Mouse (Mus musculus) CH12.LX (cell line): ENCODE data around the gene Pigk. TPM values are rescaled to one million over a fixed set of nuclear protein-coding genes. Genes with fewer than 3 reads are reported as not detected.

ENCODE experiments used
- DNase-seq: peaks from one replicate; pipeline ENCODE4 v3.0.0-alpha.2; 2013; ENCODE audit errors: extremely low read depth
- H3K27ac ChIP-seq: 2 replicates; pipeline ENCODE4 v1.5.1; 2012; ENCODE audit warnings: low read depth, mild to moderate bottlenecking, control low read depth, moderate library complexity; ENCODE audit not compliant: insufficient read depth
- H3K27me3 ChIP-seq: replicated peaks from 2 replicates; pipeline ENCODE3; 2012; ENCODE audit warnings: inconsistent platforms
- H3K36me3 ChIP-seq, 2 experiments: replicated peaks in 1 of 2; 2 replicates each; pipeline versions ENCODE3 to v1.6.1; 2012; ENCODE audit warnings: inconsistent platforms in 1 of 2, low read length in 1 of 2, mild to moderate bottlenecking in 1 of 2, mixed read lengths in 1 of 2, moderate library complexity in 1 of 2; ENCODE audit not compliant: control insufficient read depth in 1 of 2, insufficient read depth in 1 of 2
- H3K4me1 ChIP-seq, 2 experiments: 2 replicates each; pipeline ENCODE4 v1.6.1; 2012; ENCODE audit warnings: inconsistent platforms in 1 of 2, moderate library complexity in 1 of 2; ENCODE audit not compliant: insufficient read depth in 2 of 2, control insufficient read depth in 1 of 2
- H3K4me2 ChIP-seq: 2 replicates; pipeline ENCODE4 v1.6.1; 2012; ENCODE audit warnings: low read depth, mild to moderate bottlenecking, control low read depth; ENCODE audit not compliant: poor library complexity, insufficient read depth, severe bottlenecking
- H3K4me3 ChIP-seq, 3 experiments: fragments of 150-350 bp in 1 of 3; sonication (generic) in 1 of 3; replicated peaks in 1 of 3; 2 replicates each; pipeline versions ENCODE3 to v1.5.1; 2011 to 2012; ENCODE audit warnings: low read depth in 2 of 3, low read length in 2 of 3, mild to moderate bottlenecking in 2 of 3, moderate library complexity in 2 of 3, control low read depth in 1 of 3, improper control_type of control experiment in 1 of 3, inconsistent platforms in 1 of 3, mixed read lengths in 1 of 3; ENCODE audit not compliant: poor library complexity in 1 of 3
- H3K79me2 ChIP-seq: replicated peaks from 2 replicates; pipeline ENCODE4 v1.6.1; 2012; ENCODE audit warnings: mild to moderate bottlenecking, moderate library complexity; ENCODE audit not compliant: control insufficient read depth, poor library complexity, insufficient read depth, severe bottlenecking; ENCODE audit errors: extremely low read depth
- H3K9ac ChIP-seq: 2 replicates; pipeline ENCODE4 v1.6.1; 2012; ENCODE audit warnings: low read depth, mild to moderate bottlenecking, control low read depth, moderate library complexity; ENCODE audit not compliant: insufficient read depth
- H3K9me3 ChIP-seq: replicated peaks from 2 replicates; pipeline ENCODE3; 2012; ENCODE audit warnings: low read length, inconsistent platforms, mixed read lengths
- CHD1 ChIP-seq: IDR thresholded peaks from 2 replicates; pipeline ENCODE4 v1.6.1; 2012; ENCODE audit warnings: low read depth, low read length, improper control_type of control experiment, inconsistent platforms
- CHD2 ChIP-seq: IDR thresholded peaks from 2 replicates; pipeline ENCODE4 v1.6.1; 2011; ENCODE audit warnings: low read length, improper control_type of control experiment
- CTCF ChIP-seq, 2 experiments: IDR thresholded peaks in 1 of 2; conservative IDR thresholded peaks in 1 of 2; 2 replicates each; pipeline ENCODE4 v1.5.1; 2011 to 2012; ENCODE audit warnings: low read depth in 2 of 2, low read length in 2 of 2, improper control_type of control experiment in 1 of 2, inconsistent platforms in 1 of 2, mild to moderate bottlenecking in 1 of 2, moderate library complexity in 1 of 2
- IRF4 ChIP-seq: IDR thresholded peaks from 2 replicates; pipeline ENCODE4 v1.6.1; 2014; ENCODE audit warnings: low read depth, mild to moderate bottlenecking, inconsistent platforms, low read length, improper control_type of control experiment
- KAT2A ChIP-seq: IDR thresholded peaks from 2 replicates; pipeline ENCODE4 v1.6.1; 2012; ENCODE audit warnings: low read length, improper control_type of control experiment, inconsistent platforms; ENCODE audit not compliant: insufficient replicate concordance
- MEF2A ChIP-seq: IDR thresholded peaks from 2 replicates; pipeline ENCODE4 v1.6.1; 2014; ENCODE audit warnings: low read depth, mild to moderate bottlenecking, inconsistent platforms, low read length, improper control_type of control experiment, borderline replicate concordance
- MYC ChIP-seq: IDR thresholded peaks from 2 replicates; pipeline ENCODE4 v1.6.1; 2011; ENCODE audit warnings: low read depth, mild to moderate bottlenecking, improper control_type of control experiment, low read length
- NRF1 ChIP-seq: IDR thresholded peaks from 2 replicates; pipeline ENCODE4 v1.6.1; 2014; ENCODE audit warnings: low read depth, mild to moderate bottlenecking, inconsistent platforms, low read length, improper control_type of control experiment, moderate library complexity
- POLR2AphosphoS2 ChIP-seq: IDR thresholded peaks from 2 replicates; pipeline ENCODE4 v1.6.1; 2011; ENCODE audit warnings: low read depth, low read length, improper control_type of control experiment
- RCOR1 ChIP-seq: conservative IDR thresholded peaks from 2 replicates; pipeline ENCODE4 v1.6.1; 2012; ENCODE audit warnings: low read depth, mild to moderate bottlenecking, inconsistent platforms, low read length, improper control_type of control experiment
- UBTF ChIP-seq: IDR thresholded peaks from 2 replicates; pipeline ENCODE4 v1.6.1; 2012; ENCODE audit warnings: low read depth, mild to moderate bottlenecking, inconsistent platforms, low read length, improper control_type of control experiment, moderate library complexity
- USF2 ChIP-seq: conservative IDR thresholded peaks from 2 replicates; pipeline ENCODE4 v1.6.1; 2011; ENCODE audit warnings: low read depth, low read length, improper control_type of control experiment
- ZNF384 ChIP-seq: IDR thresholded peaks from 2 replicates; pipeline ENCODE4 v1.6.1; 2012; ENCODE audit warnings: low read depth, low read length, improper control_type of control experiment, inconsistent platforms
- dilution Hi-C: fragments of 300-500 bp; cut with MboI; formaldehyde crosslinking; loops from 2 replicates; pipeline ENCODE4 v1.14.3; 2020; ENCODE audit warnings: low sequenced_read_pairs; ENCODE audit not compliant: extremely low pct_unique_long_range_greater_than_20kb, extremely low pct_ligation_motif_present
- in situ Hi-C: fragments of 300-500 bp; cut with MboI; formaldehyde crosslinking; loops from 3 replicates; pipeline ENCODE4 v1.14.3; 2019; ENCODE audit warnings: low sequenced_read_pairs, low pct_ligation_motif_present, low pct_unique_long_range_greater_than_20kb, mixed read lengths
- polyA plus RNA-seq: library from polyadenylated mRNA; unstranded; fragments of >175 nt; gene quantifications from 2 replicates; pipeline ENCODE4 v1.2.1, GENCODE M21; 2012; ENCODE audit warnings: low read depth; ENCODE audit not compliant: insufficient read length
- total RNA-seq, 2 experiments: library from RNA; depleted of rRNA; stranded (reverse); fragments of 300-350 nt in 1 of 2; fragments of >200 nt in 1 of 2; gene quantifications; 2 replicates each; pipeline ENCODE4 v1.2.3; 2012 to 2014

Gene Pigk
- total and polyA plus RNA-seq, 3 experiments, result 56.4 to 79.3 (median 67.5) TPM

DNA sequence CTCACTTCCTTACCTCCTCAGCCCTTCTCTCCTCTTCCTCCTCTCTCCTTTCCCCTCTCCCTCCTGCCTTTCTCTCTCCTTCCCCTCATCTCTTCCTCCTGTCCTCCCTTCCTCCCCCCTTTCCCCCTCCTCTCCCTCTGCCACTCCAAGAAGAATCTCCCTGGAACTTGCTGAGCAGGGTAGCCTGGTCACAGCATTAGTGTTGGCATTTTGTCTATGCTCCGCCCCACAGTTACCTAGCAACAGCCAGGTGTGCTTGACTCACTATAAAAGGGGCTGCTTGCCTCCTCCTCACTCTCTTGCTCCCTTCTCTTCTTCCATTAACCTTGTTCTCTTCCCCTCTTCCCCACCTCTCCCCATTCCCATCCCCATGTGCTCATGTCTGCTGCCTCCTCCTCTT is 148.1 kb downstream of the Pigk start:
- no peaks in the 10 kb centered on the region for H3K9me3 ChIP-seq
- H3K79me2 ChIP-seq, result no peaks in the 10 kb centered on the region
- dilution Hi-C loops (no loop called here), in situ Hi-C loops (no loop called here)
- no peak overlapping the region for H3K4me2 ChIP-seq
- TF ChIP-seq IRF4 (no peak), NRF1 (no peak), CHD2 (no peak), ZNF384 (no peak), CHD1 (no peak)
- no peak overlapping the region for H3K9ac ChIP-seq
- H3K4me3 ChIP-seq, result no peak overlapping the region
- H3K27me3 ChIP-seq, result peaks cover 2% of the 10 kb centered on the region
- no peak overlapping the region for H3K27ac ChIP-seq
- peaks cover 0 to 7% of the 10 kb centered on the region in 2 experiments; a peak in 1 of 4 replicates for H3K4me1 ChIP-seq
- H3K36me3 ChIP-seq, result no peaks in the 10 kb centered on the region
- DNase-seq, result no peak

DNA sequence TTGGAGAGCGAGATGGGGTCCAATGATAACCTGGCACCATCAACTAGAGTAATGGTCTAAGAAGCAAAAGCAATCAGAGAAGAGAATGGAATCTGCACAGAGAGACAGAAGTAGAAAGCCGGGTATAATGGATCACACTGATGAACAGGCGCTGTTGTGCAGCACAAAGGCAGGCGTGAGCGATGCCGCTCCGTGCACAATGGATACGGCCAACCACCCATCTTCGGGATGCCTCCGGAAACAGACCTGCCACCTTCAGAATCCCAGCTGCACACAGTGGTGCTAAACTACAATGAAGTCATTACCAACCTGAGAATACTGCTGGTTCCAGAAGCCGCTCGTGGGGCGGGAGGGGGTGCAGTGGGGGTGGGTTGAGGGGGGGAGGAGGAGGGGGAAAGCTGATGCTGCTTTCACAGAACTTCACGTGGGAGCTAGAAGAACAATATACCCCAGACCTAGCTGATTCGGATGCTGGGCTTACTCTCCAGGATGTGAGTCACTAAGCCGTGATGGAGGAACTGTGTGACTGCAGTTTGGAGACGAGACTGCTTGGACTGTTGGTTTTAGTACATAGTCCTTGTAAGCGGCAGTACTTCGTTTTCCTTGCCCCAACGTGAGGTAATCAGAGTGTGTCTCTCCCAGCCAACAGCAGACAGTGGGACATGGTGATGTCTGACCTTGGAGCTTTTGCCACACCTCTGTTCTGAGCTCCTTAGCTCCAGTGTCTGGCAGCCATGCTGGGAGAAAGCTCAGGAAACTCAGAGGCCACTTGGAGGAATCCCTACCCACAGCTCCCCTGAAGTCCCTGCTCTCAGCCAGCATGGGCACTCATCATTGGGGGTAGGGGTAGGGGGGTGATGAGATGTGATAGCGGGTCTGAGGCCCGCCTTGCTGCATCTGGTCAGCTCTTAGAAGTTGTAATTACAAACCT is 152.4 kb downstream of the Pigk start:
- Histone ChIP-seq H3K9ac (no peak overlapping the region), H3K27ac (no peak overlapping the region), H3K27me3 (no peaks in the 10 kb centered on the region), H3K4me1 (0 out of 4 replicates have a peak, but pooled peaks cover 0 to 3% of the 10 kb centered on the region in 2 experiments), H3K79me2 (no peaks in the 10 kb centered on the region), H3K36me3 (no peaks in the 10 kb centered on the region), H3K9me3 (no peaks in the 10 kb centered on the region), H3K4me2 (no peak overlapping the region), H3K4me3 (no peak overlapping the region)
- no peak for DNase-seq
- dilution Hi-C loops, result no loop called here
- in situ Hi-C loops, result no loop called here
- TF ChIP-seq KAT2A, result no peak
- no peak for TF ChIP-seq RCOR1
- TF ChIP-seq MEF2A, result no peak
- TF ChIP-seq POLR2AphosphoS2, result no peak
- TF ChIP-seq CHD1, result no peak

DNA sequence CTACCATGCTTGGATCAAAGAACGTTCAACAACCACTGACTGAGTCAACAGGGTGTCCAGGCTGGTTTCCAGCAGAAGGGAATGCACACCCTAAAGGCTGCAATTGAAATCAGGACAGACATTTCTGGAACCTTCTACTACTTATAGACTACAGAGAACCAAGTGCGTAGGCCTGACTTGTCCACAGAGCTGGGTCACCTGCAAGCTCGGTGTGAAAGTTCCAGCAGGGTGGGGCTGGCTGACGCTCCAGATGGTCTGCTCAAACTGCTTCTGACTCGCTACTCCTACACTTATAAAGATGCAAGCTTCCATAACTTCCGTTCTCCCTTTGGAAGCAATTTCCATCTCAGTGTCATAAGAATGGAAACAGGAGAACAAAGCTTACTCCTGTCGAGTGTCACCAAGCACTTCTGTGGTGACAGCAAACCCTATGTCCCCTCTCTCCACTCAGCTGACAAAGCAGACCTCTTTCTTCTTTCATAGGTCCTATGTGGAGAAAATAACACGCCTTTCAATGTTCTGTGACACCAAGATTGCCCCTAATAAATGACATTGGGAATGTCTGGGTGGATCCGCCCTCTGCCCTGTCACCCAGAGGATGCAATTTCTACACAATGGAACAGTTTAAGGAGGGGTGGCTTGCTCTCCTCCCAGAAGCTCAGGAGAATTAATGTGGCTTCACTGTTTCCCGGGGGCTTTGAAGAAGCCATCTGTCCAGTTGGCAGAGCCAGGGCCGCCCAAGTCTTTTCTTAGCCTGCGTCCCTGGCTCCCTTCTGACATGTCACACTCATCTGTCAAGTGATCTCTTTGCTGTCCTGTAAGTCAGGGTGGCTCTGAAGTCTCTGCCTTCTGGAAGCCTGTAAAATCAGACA is 154.0 kb downstream of the Pigk start:
- TF ChIP-seq MYC (no peak), USF2 (no peak), UBTF (no peak), CTCF (conservative IDR thresholded peaks at IDR 0.05 in 1 of 2, IDR thresholded peaks at IDR 0.05 in 1 of 2; ENCODE audit: low read depth in 2 of 2, low read length in 2 of 2) (no peak), ZNF384 (no peak)
- in situ Hi-C loops, result no loop called here
- no peak for DNase-seq
- H3K9me3 ChIP-seq, result no peaks in the 10 kb centered on the region
- no peak overlapping the region for H3K27ac ChIP-seq
- no peak overlapping the region for H3K4me3 ChIP-seq
- H3K4me2 ChIP-seq, result no peak overlapping the region
- H3K27me3 ChIP-seq, result no peaks in the 10 kb centered on the region
- no peaks in the 10 kb centered on the region for H3K36me3 ChIP-seq
- dilution Hi-C loops, result no loop called here
- H3K79me2 ChIP-seq, result no peaks in the 10 kb centered on the region
- 0 out of 4 replicates have a peak, but pooled peaks cover 0 to 3% of the 10 kb centered on the region in 2 experiments for H3K4me1 ChIP-seq
- H3K9ac ChIP-seq, result no peak overlapping the region
